Mouse (Mus musculus) cerebral cortex, adult 2 months (tissue): ENCODE results near the gene Scgb1a1.

Experiments used
- WGBS: fragments of 180-500 bp; shearing (Covaris S2); methylation state at CpG from one replicate; pipeline ENCODE4 v1.1.7; 2018; 5-methylcytosine and 5-hydroxymethylcytosine counted together

Scgb1a1 gene

DNA sequence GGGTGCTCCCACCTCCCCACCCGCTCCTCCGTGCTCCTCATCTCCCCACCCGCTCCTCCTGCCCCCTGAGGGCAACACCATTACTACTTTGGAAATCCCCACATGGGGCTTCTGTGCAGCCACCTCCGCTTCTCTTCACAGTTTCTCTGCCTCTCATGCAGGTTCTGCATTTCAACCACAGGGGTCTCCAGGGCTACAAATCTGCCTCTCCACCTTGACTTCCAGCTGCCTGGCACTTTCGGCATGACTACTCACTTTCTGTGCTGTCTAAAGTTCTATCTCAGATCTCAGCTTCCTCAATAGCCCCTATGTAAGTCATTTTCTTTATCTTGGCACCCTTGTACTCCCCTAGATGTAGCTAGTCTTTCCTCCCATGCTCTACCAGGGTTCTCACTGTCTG, 20.5 kb downstream of the Scgb1a1 start:
- 87% methylated on average over 5 of the region's 5 CpGs for WGBS

GRCm38 (mm10) chr19:9065621-9066561, 21.9 kb downstream of the Scgb1a1 start:
- WGBS = 53% methylated on average over 9 of the region's 9 CpGs

DNA sequence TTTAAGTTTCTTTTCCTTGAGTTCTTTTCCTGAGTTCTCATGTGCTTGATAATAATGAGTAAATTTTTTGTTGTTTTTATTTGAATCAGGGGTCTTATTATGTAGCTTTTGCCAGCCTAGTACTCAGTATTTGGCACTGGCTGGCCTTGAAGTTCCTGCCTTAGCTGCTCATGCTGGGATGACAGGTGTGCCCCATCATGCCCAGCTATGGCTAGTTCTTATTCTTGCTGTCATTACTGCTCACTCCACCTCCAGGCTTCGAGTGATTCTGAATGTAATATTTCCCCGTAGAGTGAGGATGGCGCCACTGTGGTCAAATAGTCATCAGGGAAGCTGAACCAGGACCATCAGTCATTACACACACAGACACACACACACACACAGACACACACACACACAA, 23.9 kb downstream of the Scgb1a1 start:
- 93% methylated on average over 3 of the region's 3 CpGs for WGBS

- WGBS = 98% methylated on average over 2 of the region's 2 CpGs
Observed at GRCm38 (mm10) chr19:9062822-9063221, 24.9 kb downstream of the Scgb1a1 start.

- 85% methylated on average over 8 of the region's 8 CpGs for WGBS
Observed at GRCm38 (mm10) chr19:9061221-9061893, 26.4 kb downstream of the Scgb1a1 start.

DNA sequence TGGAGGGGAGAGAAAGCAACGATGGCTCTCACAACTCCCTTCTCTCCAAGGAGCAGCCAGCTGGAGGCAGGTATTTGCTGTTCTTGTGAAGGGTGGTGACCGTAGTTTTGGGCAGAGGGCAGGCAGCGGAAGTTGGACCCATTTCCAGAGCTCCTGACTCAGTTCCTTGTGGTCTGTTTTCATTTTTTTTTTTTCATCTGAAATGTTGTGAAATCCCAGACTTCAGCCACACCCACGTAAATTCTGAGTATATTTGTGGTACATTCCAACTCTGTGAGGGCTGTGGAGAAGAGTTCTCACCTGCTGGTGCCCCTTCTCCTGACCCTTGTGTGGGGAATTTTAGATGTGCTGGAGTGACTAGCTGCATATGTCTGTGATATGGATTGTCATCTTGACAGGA, 27.7 kb downstream of the Scgb1a1 start:
- 78% methylated on average over 4 of the region's 4 CpGs for WGBS

GRCm38 (mm10) chr19:9059391-9059790, 28.4 kb downstream of the Scgb1a1 start:
- 85% methylated on average over 7 of the region's 7 CpGs for WGBS

DNA sequence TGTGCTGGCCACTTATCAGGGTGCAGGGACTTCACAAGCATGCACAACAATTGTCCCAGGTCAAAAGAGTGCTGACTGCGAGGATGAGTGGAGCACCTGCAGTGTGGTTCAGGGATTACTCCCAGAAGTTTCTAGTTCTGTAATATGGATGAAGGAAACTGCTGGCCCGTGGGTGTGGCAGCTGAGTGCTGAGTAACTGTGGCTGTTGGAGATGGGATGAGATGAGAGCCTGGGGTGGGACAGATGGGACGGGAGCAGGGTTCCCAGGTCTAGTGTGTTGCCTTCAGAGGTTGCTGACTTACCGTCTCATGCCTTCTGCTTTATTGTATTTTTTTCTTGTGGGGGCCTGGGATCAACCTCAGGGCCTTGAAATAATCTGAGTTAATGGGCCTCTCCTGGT, 28.8 kb downstream of the Scgb1a1 start:
- WGBS = 93% methylated on average over 4 of the region's 4 CpGs

DNA sequence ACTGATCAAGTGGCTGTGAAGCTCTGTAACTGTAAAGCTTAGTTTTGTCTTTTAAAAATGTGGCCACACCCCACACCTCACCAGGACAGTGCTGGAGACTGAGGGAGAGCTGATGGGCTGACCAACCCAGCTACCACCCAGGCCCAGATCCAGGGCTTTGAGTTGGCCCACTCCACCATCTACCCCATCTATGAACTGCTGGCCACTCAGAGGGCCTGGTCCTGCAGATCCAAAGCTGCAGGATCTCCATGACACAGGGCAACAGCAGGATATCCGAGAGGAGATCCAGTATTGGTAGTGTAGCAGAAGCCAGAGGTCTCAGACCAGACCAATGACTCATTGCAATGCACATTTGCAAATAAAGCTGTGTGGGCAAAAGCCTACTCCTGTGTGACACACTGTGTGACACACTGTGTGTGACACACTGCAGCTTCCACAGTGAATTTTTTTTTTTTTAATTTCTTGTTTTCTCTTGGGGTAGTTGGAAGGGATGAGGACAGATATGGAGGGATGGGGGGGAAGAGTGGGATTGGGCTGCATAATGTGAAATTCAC, 29.4 kb downstream of the Scgb1a1 start:
- 82% methylated on average over 1 of the region's 1 CpGs for WGBS

DNA sequence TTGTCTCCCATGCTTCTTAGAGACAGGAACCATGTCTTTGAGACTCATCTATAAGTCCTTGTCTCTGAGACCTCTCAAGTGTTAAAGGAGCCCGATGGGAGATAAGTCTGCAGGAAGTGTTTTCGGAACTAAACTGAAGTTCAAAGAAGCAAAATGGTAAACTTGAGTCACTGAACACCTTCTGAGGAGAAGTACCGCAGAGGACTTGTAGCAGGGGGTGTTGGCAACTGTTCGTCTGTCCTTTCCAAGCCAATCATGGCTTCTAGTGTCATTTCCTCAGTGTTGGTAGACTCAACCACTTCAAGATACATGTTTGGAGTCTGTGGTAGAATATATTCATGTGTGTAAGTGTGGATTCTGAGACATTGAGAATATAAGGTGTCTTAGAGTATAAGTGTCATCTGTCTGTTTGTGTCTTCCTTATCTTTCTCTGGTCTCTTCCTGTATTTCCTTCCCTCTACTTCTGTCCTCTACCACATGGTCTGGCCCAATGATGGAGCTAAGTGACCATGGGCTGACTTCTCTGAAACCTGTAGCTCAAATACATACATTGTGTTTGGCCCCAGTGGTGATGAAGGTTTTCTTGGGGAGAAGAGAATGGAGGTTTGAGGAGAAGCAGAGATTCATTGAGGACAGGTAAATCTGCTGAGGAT, 31.9 kb downstream of the Scgb1a1 start:
- WGBS = 87% methylated on average over 4 of the region's 4 CpGs

GRCm38 (mm10) chr19:9055153-9055552, 32.6 kb downstream of the Scgb1a1 start:
- WGBS = 33% methylated on average over 2 of the region's 2 CpGs

DNA sequence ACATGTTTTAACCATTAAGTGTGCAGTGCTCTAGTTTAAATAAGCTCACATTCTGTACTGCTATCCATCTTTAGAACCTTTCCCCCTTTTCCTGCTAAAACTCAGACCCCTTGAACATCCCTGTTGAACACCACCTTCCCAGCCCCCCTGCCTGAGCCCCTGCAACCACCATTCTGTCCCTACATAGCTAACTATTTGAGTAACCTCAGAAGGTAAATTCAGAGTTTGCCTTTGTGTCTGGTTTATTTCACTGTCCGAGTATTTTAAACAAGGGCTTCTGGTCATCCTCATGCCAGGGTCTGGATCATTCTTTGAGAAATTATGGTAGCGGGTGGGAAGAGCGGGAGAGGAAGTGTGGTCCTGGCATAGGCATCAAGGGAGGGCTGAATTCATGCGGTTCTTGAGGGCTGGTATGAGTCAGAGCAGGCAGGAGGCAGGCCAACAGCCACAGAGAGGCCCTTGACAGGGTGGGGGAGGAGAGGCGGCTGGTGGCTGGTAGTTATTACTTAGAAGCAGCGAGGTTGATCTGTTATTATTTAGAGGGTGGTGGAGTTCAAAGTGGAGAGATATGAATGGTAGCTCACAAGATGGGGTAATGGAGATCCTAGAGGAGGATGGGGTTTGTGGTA, 34.8 kb downstream of the Scgb1a1 start:
- WGBS = 56% methylated on average over 6 of the region's 6 CpGs

DNA sequence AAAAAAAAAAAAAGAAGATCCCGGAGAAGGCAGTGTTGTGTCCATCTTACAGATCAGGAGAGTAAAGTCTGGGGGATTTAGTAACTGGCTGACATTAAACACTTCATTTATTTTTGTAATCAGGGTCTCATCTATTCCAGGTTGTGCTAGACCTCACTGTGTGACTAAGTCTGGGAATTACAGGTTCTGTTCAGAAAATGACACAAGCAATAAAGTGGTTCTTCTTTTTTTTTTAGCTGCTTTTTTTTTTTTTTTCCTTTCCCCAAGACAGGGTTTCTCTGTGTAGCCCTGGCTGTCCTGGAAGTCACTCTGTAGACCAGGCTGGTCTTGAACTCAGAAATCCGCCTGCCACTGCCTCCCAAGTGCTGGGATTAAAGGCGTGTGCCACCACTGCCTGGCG, 35.8 kb downstream of the Scgb1a1 start:
- 93% methylated on average over 4 of the region's 4 CpGs for WGBS

- 91% methylated on average over 9 of the region's 9 CpGs for whole genome bisulfite sequencing
Observed at GRCm38 (mm10) chr19:9050294-9051229, 37.2 kb downstream of the Scgb1a1 start.

GRCm38 (mm10) chr19:9048981-9049687, 38.6 kb downstream of the Scgb1a1 start:
- 95% methylated on average over 4 of the region's 4 CpGs for WGBS

DNA sequence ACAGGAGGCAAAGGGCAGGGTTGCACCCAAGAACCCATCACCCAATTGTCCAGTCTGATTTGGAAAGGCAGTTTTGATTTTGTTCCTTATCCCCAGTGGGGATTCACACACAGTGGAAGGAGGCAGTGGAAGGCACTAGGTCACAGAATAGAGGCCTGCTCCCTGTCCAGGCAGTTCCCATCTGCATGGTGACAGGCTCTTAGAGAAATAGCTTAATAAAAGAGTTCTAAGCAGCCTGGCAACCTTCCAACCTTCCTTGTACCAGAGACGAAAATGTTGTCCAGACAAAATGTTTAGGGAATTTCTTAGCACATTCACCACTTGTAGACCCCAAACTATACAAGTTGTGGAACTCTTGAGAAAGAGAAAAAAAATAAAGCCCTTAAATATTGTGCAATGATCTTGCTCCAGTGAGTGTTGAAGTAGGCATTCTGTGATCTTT, 39.8 kb downstream of the Scgb1a1 start:
- 59% methylated on average over 1 of the region's 1 CpGs for WGBS

GRCm38 (mm10) chr19:9047207-9047945, 40.4 kb downstream of the Scgb1a1 start:
- WGBS = 97% methylated on average over 7 of the region's 7 CpGs

DNA sequence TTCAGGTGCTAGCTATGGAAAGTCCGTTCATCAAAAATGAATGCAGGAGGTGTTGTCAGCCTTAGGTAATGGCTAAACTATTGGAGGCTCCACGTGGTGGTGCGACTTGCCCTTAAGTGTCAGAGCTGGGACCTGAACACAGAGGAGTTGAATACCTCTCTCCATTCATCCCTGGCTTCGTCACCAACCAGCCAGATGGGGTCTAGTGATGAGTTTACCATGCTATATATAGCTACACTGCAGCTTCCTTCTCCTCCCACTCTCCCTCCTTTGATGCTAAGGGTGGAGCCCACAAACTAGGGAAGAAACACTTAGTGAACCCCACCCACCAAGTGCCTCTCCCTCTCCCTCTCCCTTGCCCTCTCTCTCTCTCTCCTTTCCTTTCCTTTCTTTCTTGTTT, 43.5 kb downstream of the Scgb1a1 start:
- 70% methylated on average over 4 of the region's 4 CpGs for WGBS

- whole genome bisulfite sequencing = 88% methylated on average over 1 of the region's 1 CpGs
Observed at GRCm38 (mm10) chr19:9043123-9043522, 44.6 kb downstream of the Scgb1a1 start.
